Mouse (Mus musculus) pancreas, adult 10 weeks (tissue): Measurements from ENCODE around the gene Jrkl. TPM values are rescaled to one million over a fixed set of nuclear protein-coding genes. Genes with fewer than 3 reads are reported as not detected.

Source experiments
- polyA plus RNA-seq: library from polyadenylated mRNA; stranded (reverse); fragments of 350-450 nt; fragmentation: Illumina TruSeq; extraction: RNeasy Lipid Tissue Mini Kit (QIAGEN cat#74804); gene quantifications from one replicate; pipeline ENCODE4 v1.2.3, GENCODE M21; 2015; ENCODE audit warnings: low read depth, low replicate concordance; ENCODE audit not compliant: insufficient read depth

The Jrkl gene
- 2.2 TPM for polyA plus RNA-seq

GRCm38 (mm10) chr9:13245481-13245880 is at the start of gene Jrkl:
Jrkl (minus strand) TSS chr9:13245829.

GRCm38 (mm10) chr9:13246815-13247638 is 1.4 kb upstream of the Jrkl start, which contains the start of gene Ccdc82:
Ccdc82 (plus strand) TSS chr9:13246955.

Other genes with a start within 250 kb of the Jrkl start
- 5.4 TPM for gene Ccdc82, start 1.1 kb upstream of the Jrkl start, polyA plus RNA-seq
- 2.2 TPM for gene Maml2, start 52.1 kb upstream of the Jrkl start, polyA plus RNA-seq
- not detected for gene Gm17571, start 200.9 kb upstream of the Jrkl start, polyA plus RNA-seq